Mouse (Mus musculus): ENCODE results near the gene Pitpnm2.

- no peak for TF ChIP-seq CTCF (IDR thresholded peaks at IDR 0.05; ENCODE audit: low read depth, low read length)
- no peak for TF ChIP-seq POLR2A (IDR thresholded peaks at IDR 0.05; ENCODE audit: borderline replicate concordance, low read depth, low read length)
Measured at GRCm38 (mm10) chr5:124199168-124199567, 50.4 kb downstream of the Pitpnm2 start.
